Mouse (Mus musculus) T-helper 1 cell (primary cell): ENCODE measurements around the gene Tmc1.

Experiments
- in situ Hi-C: fragments of 300-600 bp; cut with MboI, MseI; formaldehyde crosslinking; loops from one replicate; pipeline ENCODE4 v1.15.1; 2025; ENCODE audit warnings: high pct_unique_total_duplicates

Gene Tmc1

GRCm38 (mm10) chr19:20953874-20954273, at the start of gene Tmc1:
Gene Tmc1 (minus strand): TSS chr19:20954202.
- in situ Hi-C loops, result no loop called here

GRCm38 (mm10) chr19:21001552-21001951, 47.5 kb upstream of the Tmc1 start:
- in situ Hi-C loops, result no loop called here

GRCm38 (mm10) chr19:20979244-20979643, 25.2 kb upstream of the Tmc1 start:
- in situ Hi-C loops, result no loop called here

- in situ Hi-C loops, result no loop called here
Measured at GRCm38 (mm10) chr19:20978148-20978547, 24.1 kb upstream of the Tmc1 start.

- in situ Hi-C loops, result no loop called here
Measured at GRCm38 (mm10) chr19:20971926-20972325, 17.9 kb upstream of the Tmc1 start.

- in situ Hi-C loops, result no loop called here
Measured at GRCm38 (mm10) chr19:20954815-20955214, 813 bp upstream of the Tmc1 start.

GRCm38 (mm10) chr19:20944446-20944845, 9.6 kb downstream of the Tmc1 start:
- in situ Hi-C loops, result no loop called here

GRCm38 (mm10) chr19:20924282-20924681, 29.7 kb downstream of the Tmc1 start:
- in situ Hi-C loops, result no loop called here

GRCm38 (mm10) chr19:20923336-20924211, 30.4 kb downstream of the Tmc1 start:
- in situ Hi-C loops, result no loop called here

- in situ Hi-C loops, result no loop called here
Measured at GRCm38 (mm10) chr19:20918241-20918640, 35.8 kb downstream of the Tmc1 start.

- in situ Hi-C loops, result no loop called here
Measured at GRCm38 (mm10) chr19:20915151-20915550, 38.9 kb downstream of the Tmc1 start.

GRCm38 (mm10) chr19:20910356-20910755, 43.6 kb downstream of the Tmc1 start:
- in situ Hi-C loops, result no loop called here

GRCm38 (mm10) chr19:20881205-20881604, 72.8 kb downstream of the Tmc1 start:
- in situ Hi-C loops, result no loop called here

- in situ Hi-C loops, result no loop called here
Measured at GRCm38 (mm10) chr19:20875881-20876280, 78.1 kb downstream of the Tmc1 start.

- in situ Hi-C loops, result no loop called here
Measured at GRCm38 (mm10) chr19:20861779-20862178, 92.2 kb downstream of the Tmc1 start.

GRCm38 (mm10) chr19:20860270-20860669, 93.7 kb downstream of the Tmc1 start:
- in situ Hi-C loops, result no loop called here

- in situ Hi-C loops, result no loop called here
Measured at GRCm38 (mm10) chr19:20857819-20858218, 96.2 kb downstream of the Tmc1 start.

GRCm38 (mm10) chr19:20848906-20849305, 105.1 kb downstream of the Tmc1 start:
- in situ Hi-C loops, result no loop called here

- in situ Hi-C loops, result no loop called here
Measured at GRCm38 (mm10) chr19:20847476-20848073, 106.4 kb downstream of the Tmc1 start.

GRCm38 (mm10) chr19:20837422-20837821, 116.6 kb downstream of the Tmc1 start:
- in situ Hi-C loops, result no loop called here

GRCm38 (mm10) chr19:20836055-20836845, 117.8 kb downstream of the Tmc1 start:
- in situ Hi-C loops, result no loop called here

- in situ Hi-C loops, result no loop called here
Measured at GRCm38 (mm10) chr19:20834895-20835294, 119.1 kb downstream of the Tmc1 start.
